Mouse (Mus musculus): ENCODE measurements around the gene Tctn1. TPM values are rescaled to one million over a fixed set of nuclear protein-coding genes. Genes with fewer than 3 reads are reported as not detected.

Tctn1 gene
- polyA plus RNA-seq, 1 experiment from 2014 or later: 6.0 TPM

DNA sequence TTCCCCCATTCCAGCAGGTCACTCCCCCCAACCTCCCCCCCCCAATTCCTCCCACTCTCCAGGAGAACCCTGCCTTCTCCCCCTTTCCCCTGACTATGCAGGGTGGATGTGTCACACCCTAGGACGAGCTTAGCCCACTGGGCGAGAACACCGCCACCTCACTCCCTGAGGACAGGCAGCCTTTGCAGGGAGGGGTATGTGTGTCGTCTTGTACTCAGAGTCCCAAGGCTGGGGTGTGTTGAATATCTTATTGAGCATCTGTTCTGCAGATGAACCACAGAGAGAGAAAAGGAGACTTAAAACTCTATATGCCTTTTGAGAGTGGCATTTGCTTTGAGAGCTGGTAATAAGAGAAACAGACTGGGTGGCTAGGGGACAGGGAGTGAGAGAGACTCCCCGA lies 27.1 kb downstream of the Tctn1 start:
- H3K36me3 ChIP-seq: peaks cover 43% of the 10 kb centered on the region
- peaks cover 42% of the 10 kb centered on the region for H3K4me1 ChIP-seq (replicated peaks)
- H3K27ac ChIP-seq: no peak overlapping the region; the same call in 1 of the 2 replicates
- H3K27me3 ChIP-seq (ENCODE audit: insufficient read depth, poor library complexity, severe bottlenecking): no peaks in the 10 kb centered on the region
- H3K4me3 ChIP-seq: no peak overlapping the region
- H3K9me3 ChIP-seq: no peaks in the 10 kb centered on the region
- DNase-seq (ENCODE audit: low spot score): no peak
- 80% methylated on average over 5 of the region's 5 CpGs for WGBS

DNA sequence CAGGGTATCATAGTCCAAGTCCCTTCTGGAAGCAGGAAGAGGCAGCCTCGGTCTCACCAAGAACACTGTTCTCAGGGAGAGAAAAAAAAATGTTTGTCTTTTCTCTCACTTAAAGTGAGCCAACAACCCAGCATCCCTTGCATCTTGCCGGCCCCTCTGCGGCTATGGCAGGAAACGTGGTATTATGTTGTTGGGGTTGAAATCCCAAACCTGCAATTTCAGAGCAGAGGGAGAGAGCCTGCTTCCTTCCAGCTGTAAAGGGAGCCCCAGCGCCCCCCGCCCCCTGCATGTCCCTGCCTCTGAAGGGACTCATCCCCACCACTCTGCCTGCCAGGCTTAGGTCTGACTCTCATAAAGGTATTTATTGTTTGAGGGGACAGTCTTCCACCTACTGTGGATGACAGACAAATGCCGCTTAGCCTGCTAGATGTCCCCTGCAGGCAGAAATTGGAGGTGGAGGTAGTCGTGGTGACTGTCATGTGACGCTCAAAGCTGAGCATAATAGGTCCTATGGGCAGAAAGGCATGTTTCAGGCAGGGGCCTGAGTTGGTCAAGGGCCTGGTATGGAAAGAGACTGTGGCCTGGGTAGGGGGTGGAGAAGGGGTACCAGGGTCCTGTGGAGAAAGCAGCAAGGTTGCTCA lies 28.9 kb downstream of the Tctn1 start:
- H3K4me3 ChIP-seq: no peak overlapping the region
- no peaks in the 10 kb centered on the region for H3K27me3 ChIP-seq (ENCODE audit: insufficient read depth, poor library complexity, severe bottlenecking)
- WGBS: 70% methylated on average over 9 of the region's 9 CpGs
- peaks cover 24% of the 10 kb centered on the region for H3K36me3 ChIP-seq
- peaks cover 37% of the 10 kb centered on the region for H3K4me1 ChIP-seq (replicated peaks)
- H3K9me3 ChIP-seq: no peaks in the 10 kb centered on the region
- peak overlapping the region; percentile 30; the same call in 1 of the 2 replicates for H3K27ac ChIP-seq
- DNase-seq (ENCODE audit: low spot score): no peak

DNA sequence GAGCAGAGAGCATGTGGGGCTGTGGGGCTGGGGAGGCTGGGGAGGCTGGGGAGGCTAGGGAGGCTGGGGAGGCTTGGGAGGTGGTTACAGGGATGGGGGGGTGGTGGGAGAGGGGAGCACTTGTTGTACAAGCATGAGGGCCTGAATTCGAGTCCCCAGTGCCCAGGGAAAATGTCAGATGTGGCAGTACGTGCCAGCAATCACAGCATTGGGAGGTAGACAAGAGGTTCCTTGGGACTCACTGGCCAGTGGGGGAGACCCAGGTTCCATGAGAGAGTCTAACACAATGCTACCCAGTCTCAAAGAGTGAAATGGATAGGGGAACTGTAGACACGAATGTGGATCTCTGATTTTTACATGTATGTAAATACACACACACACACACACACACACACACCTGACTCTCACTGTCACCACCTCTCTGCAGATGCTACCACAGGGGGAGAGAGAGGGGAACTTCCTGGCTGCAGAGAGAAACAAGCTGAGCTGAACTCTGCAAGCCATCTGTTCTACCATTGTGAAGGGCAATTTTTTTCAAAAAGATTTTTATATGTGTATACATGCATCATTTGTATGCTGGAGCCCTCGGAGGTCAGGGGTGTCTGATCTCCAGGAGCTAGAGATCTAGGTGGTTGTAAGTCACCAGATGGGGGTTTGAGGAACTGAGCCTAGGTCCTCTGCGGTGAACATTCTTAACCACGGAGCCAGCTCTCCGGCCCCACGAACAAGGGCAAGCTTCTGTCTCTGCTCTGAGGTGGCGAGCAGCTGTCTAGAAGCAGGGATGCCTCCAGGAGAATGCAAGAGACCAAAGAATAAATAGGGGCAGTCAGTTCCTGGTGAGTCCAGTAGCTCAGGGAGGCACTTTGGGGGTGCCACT lies 29.7 kb downstream of the Tctn1 start:
- WGBS: 84% methylated on average over 9 of the region's 9 CpGs
- H3K27ac ChIP-seq: peak overlapping the region; percentile 35; the same call in 1 of the 2 replicates
- peaks cover 18% of the 10 kb centered on the region for H3K36me3 ChIP-seq
- H3K9me3 ChIP-seq: no peaks in the 10 kb centered on the region
- no peak overlapping the region for H3K4me3 ChIP-seq
- DNase-seq (ENCODE audit: low spot score): no peak
- no peaks in the 10 kb centered on the region for H3K27me3 ChIP-seq (ENCODE audit: insufficient read depth, poor library complexity, severe bottlenecking)
- peaks cover 37% of the 10 kb centered on the region for H3K4me1 ChIP-seq (replicated peaks)

DNA sequence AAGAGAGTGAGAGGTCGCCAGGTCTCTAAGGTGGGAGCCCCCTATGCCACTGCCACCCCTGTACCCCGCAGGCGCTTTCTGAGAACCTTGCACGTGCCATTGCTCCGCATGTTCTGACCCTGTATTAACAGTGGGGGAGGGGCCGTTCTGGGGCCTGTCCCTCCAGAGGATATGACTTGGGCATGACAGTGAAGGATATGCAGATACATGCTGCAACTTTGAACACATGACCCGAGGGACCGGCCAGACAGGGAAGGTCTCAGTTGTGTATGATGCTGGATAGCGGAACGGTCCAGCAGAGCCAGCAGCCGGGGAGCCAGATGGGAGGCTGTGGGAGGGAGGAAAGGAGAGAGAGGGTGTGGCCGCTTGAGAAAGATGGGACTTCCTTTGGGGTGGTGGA lies 30.6 kb downstream of the Tctn1 start:
- H3K27me3 ChIP-seq (ENCODE audit: insufficient read depth, poor library complexity, severe bottlenecking): no peaks in the 10 kb centered on the region
- no peak overlapping the region for H3K4me3 ChIP-seq
- no peaks in the 10 kb centered on the region for H3K9me3 ChIP-seq
- 87% methylated on average over 12 of the region's 12 CpGs for whole genome bisulfite sequencing
- no peak for DNase-seq (ENCODE audit: low spot score)
- H3K27ac ChIP-seq: no peak overlapping the region
- peaks cover 11% of the 10 kb centered on the region for H3K36me3 ChIP-seq
- H3K4me1 ChIP-seq (replicated peaks): peaks cover 32% of the 10 kb centered on the region

DNA sequence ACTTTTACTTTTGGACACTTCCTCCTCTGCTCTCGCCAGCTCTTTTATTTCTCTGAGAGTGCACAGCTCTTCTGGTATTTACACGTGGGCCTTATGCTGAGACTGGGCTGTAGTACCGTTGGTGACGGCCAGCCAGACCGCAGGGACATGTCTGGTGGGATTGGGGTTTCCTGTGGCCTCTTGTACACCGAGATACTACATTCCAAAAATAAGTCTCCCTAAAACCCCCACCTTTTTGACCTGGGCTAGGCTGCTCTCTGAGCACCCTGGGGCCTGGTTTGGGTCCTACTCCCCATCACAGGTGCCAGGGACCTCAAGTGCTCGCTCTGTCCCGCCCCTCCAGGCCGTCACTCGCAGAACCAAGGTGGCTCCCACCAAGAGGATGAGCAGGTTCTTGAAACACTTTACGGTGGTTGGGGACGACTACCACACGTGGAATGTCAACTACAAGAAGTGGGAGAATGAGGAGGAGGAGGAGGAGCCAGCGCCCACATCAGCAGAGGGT lies 31.1 kb downstream of the Tctn1 start:
- Histone ChIP-seq H3K36me3 (peaks cover 8% of the 10 kb centered on the region), H3K4me3 (no peak overlapping the region), H3K27me3 (ENCODE audit: insufficient read depth, poor library complexity, severe bottlenecking) (no peaks in the 10 kb centered on the region), H3K9me3 (peaks cover 3% of the 10 kb centered on the region; the same call in 1 of the 2 replicates), H3K4me1 (replicated peaks) (peaks cover 30% of the 10 kb centered on the region), H3K27ac (no peak overlapping the region)
- no peak for DNase-seq (ENCODE audit: low spot score)
- WGBS: 94% methylated on average over 14 of the region's 14 CpGs

DNA sequence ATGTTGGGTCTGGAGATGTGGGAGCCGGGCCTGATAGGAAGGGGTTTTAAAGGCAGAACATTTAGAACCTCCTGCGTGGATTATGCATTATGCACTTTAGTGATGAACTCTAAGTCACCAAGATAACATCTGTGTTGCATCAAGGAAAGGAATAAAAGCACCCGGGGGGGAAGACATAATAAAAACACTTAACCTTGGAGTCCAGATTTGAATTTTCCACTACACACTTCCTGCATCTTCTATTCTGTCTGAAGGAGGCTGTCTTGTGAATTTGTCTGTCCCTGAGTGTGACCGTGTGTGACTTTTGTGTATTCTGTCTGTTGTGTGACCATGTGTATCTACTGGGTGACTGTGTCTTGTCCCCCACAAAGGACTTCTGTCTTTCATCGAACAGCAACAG lies 32.3 kb downstream of the Tctn1 start:
- Histone ChIP-seq H3K9me3 (peaks cover 7% of the 10 kb centered on the region; the same call in 1 of the 2 replicates), H3K27me3 (ENCODE audit: insufficient read depth, poor library complexity, severe bottlenecking) (no peaks in the 10 kb centered on the region), H3K4me1 (replicated peaks) (peaks cover 30% of the 10 kb centered on the region), H3K4me3 (no peak overlapping the region), H3K36me3 (peaks cover 15% of the 10 kb centered on the region), H3K27ac (no peak overlapping the region)
- no peak for DNase-seq (ENCODE audit: low spot score)
- 87% methylated on average over 5 of the region's 5 CpGs for WGBS

DNA sequence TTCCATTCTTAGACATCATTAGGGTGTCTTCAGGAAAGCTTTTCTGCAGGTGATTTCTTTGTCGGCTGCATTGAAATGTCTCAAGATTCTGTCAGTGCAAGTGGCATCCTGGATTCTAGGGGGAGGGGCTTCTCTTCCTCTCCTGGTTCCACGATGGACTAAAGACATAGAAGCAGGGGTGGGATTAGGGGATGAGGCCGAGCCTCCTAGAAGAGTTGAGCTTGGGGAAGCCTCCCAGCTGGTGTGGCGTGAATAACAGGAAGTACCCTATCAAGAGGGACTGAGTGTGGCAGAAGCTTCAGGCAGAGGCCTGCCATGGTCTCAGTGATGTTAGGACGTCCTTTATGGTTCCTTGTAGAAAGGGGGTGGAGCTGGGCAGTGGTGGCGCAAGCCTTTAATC lies 32.8 kb downstream of the Tctn1 start:
- no peaks in the 10 kb centered on the region for H3K27me3 ChIP-seq (ENCODE audit: insufficient read depth, poor library complexity, severe bottlenecking)
- WGBS: 82% methylated on average over 6 of the region's 6 CpGs
- DNase-seq (ENCODE audit: low spot score): no peak
- no peak overlapping the region for H3K27ac ChIP-seq
- H3K9me3 ChIP-seq: peaks cover 7% of the 10 kb centered on the region; the same call in 1 of the 2 replicates
- peaks cover 17% of the 10 kb centered on the region for H3K36me3 ChIP-seq
- peaks cover 30% of the 10 kb centered on the region for H3K4me1 ChIP-seq (replicated peaks)
- no peak overlapping the region for H3K4me3 ChIP-seq

DNA sequence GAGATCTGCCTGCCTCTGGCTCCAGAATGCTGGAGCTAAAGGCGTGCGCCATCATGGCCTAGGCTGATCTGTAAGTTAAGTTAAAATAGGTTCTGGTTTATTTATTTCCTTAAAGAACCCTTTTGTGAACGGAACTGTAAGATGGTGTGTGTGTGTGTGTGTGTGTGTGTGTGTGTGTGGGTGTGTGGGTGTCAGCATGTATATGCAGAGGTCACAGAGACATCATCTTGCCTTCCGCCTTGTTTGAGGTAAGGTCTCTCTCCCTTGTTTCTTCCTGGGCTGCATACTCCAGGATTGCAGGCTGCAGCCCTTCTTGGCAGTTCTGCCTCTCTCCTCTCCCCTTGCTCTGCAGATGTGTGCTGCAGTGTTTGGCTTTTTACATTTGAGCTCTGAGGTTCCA lies 33.4 kb downstream of the Tctn1 start:
- H3K4me1 ChIP-seq (replicated peaks): peaks cover 30% of the 10 kb centered on the region
- H3K36me3 ChIP-seq: peaks cover 19% of the 10 kb centered on the region
- WGBS: 94% methylated on average over 4 of the region's 4 CpGs
- no peaks in the 10 kb centered on the region for H3K27me3 ChIP-seq (ENCODE audit: insufficient read depth, poor library complexity, severe bottlenecking)
- H3K27ac ChIP-seq: no peak overlapping the region
- no peak for DNase-seq (ENCODE audit: low spot score)
- peaks cover 7% of the 10 kb centered on the region; the same call in 1 of the 2 replicates for H3K9me3 ChIP-seq
- no peak overlapping the region for H3K4me3 ChIP-seq

DNA sequence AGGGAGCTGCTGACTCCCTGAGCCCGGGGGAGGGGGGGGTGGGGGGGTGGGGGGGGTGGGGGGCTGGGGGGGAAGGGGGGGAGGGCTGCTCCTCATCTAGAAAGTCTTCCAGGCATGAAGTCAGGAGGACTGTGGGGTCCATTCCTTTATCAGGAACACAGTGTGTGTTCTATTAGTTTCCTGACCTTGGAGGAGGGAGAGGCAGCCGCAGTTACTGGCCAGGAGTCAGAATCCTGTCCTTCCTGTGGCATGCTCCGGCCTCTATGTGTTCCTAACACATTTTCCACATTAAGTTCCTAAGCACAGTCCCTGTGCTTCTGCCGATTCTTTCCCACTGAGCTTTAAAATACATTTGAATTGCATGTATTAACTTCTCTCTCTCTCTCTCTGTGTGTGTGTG lies 35.5 kb downstream of the Tctn1 start:
- DNase-seq (ENCODE audit: low spot score): no peak
- peaks cover 20% of the 10 kb centered on the region for H3K4me1 ChIP-seq (replicated peaks)

DNA sequence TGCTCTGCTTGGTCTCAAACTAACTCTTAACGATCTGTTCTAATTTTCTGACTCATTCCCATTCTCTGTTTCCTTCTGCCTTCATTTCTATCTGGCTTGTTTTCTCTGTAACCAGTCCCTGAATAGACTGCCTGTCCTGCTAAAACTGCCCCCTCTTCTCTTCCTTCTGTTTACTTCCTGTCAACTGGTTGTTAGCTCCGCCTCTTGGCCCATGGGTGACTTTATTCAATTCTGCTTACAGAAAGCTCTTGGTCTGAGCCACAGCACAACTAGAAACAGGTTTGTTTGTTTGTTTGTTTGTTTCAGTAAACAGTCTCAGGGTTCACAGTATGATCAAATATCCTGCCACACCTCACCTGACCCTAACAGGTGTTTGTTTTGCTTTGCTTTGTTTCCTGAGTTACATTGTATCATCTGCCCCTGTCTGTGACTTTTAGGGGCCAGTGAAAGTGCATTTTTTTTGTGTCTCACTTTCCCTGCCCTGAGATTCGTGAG lies 35.9 kb downstream of the Tctn1 start:
- peaks cover 19% of the 10 kb centered on the region for H3K36me3 ChIP-seq
- H3K27ac ChIP-seq: no peak overlapping the region
- peaks cover 16% of the 10 kb centered on the region for H3K4me1 ChIP-seq (replicated peaks)
- H3K27me3 ChIP-seq (ENCODE audit: insufficient read depth, poor library complexity, severe bottlenecking): no peaks in the 10 kb centered on the region
- no peak for DNase-seq (ENCODE audit: low spot score)
- 73% methylated on average over 3 of the region's 3 CpGs for WGBS
- no peak overlapping the region for H3K4me3 ChIP-seq
- peaks cover 7% of the 10 kb centered on the region; the same call in 1 of the 2 replicates for H3K9me3 ChIP-seq

More for the DNA sequence above, 35.5 kb downstream of the Tctn1 start:
- Histone ChIP-seq H3K4me3 (no peak overlapping the region), H3K9me3 (peaks cover 7% of the 10 kb centered on the region; the same call in 1 of the 2 replicates), H3K27me3 (ENCODE audit: insufficient read depth, poor library complexity, severe bottlenecking) (no peaks in the 10 kb centered on the region), H3K36me3 (peaks cover 19% of the 10 kb centered on the region), H3K27ac (peak overlapping the region; percentile 12; the same call in 1 of the 2 replicates)
- 73% methylated on average over 4 of the region's 4 CpGs for WGBS

DNA sequence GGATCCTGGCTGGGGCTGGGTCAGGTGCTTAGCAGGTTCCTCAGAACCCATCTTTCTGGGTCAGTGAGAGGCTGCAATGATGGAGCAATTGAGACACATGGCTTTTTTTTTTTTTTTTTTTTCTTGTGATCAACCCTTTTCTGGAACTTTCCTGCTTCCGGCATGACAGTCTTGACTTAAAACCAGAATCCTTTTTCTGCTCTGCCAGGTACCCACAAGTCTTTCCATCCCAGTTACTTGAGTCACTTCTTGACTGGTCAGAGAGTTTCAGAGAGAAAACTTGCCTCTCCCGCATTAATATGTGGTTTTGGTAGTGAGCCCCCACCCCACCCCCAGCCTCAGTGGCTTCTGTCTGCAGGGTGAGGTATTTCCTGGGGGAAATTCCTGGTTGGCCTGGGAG lies 40.0 kb downstream of the Tctn1 start:
- no peak overlapping the region for H3K27ac ChIP-seq

DNA sequence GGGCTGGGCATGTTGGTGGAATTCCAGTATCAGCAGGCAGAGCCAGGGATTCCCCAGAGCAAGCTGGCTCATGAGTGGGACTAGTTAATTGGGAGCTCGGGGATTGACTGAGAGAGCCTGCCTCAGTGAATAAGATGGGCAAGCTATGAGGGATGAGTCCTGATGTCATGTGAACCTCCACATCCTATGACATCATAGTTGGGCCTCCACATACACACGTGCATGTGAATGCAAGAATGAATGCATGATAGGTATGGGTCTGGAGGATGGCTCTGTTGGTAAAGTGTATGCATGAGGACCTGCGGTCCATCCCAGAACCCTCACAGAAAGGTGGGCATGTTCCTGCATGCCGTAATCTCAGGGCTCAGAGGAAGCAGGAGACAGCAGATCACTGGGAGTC lies 43.2 kb downstream of the Tctn1 start:
- Histone ChIP-seq H3K27me3 (ENCODE audit: insufficient read depth, poor library complexity, severe bottlenecking) (no peaks in the 10 kb centered on the region), H3K4me1 (replicated peaks) (peaks cover 35% of the 10 kb centered on the region), H3K9me3 (no peaks in the 10 kb centered on the region), H3K4me3 (no peak overlapping the region), H3K36me3 (peaks cover 15% of the 10 kb centered on the region; the same call in 1 of the 2 replicates), H3K27ac (no peak overlapping the region)
- no peak for DNase-seq (ENCODE audit: low spot score)
- WGBS: 89% methylated on average over 4 of the region's 4 CpGs

More for the DNA sequence above, 40.0 kb downstream of the Tctn1 start:
- Histone ChIP-seq H3K9me3 (peaks cover 7% of the 10 kb centered on the region; the same call in 1 of the 2 replicates), H3K36me3 (peaks cover 20% of the 10 kb centered on the region), H3K4me3 (no peak overlapping the region), H3K4me1 (replicated peaks) (peaks cover 37% of the 10 kb centered on the region), H3K27me3 (ENCODE audit: insufficient read depth, poor library complexity, severe bottlenecking) (no peaks in the 10 kb centered on the region)
- DNase-seq (ENCODE audit: low spot score): no peak
- 95% methylated on average over 2 of the region's 2 CpGs for WGBS

All from hindbrain, embryonic 10.5 days (tissue).